Mouse (Mus musculus) ES-E14 (cell line): ENCODE results near the gene Mrpl23.

Experiments used
- CHD2 ChIP-seq: IDR thresholded peaks from 2 replicates; pipeline ENCODE4 v1.6.1; 2014; ENCODE audit warnings: mild to moderate bottlenecking, low read depth, low read length, inconsistent platforms
- HCFC1 ChIP-seq: IDR thresholded peaks from 2 replicates; pipeline ENCODE4 v1.6.1; 2012; ENCODE audit warnings: low read length, inconsistent platforms, borderline replicate concordance; ENCODE audit not compliant: insufficient read depth
- ZC3H11A ChIP-seq: IDR thresholded peaks from 2 replicates; pipeline ENCODE4 v1.6.1; 2012; ENCODE audit warnings: low read depth, mild to moderate bottlenecking, inconsistent platforms, low read length, borderline replicate concordance
- ZNF384 ChIP-seq: IDR thresholded peaks from 2 replicates; pipeline ENCODE4 v1.6.1; 2012; ENCODE audit warnings: low read depth, low read length, inconsistent platforms

DNA sequence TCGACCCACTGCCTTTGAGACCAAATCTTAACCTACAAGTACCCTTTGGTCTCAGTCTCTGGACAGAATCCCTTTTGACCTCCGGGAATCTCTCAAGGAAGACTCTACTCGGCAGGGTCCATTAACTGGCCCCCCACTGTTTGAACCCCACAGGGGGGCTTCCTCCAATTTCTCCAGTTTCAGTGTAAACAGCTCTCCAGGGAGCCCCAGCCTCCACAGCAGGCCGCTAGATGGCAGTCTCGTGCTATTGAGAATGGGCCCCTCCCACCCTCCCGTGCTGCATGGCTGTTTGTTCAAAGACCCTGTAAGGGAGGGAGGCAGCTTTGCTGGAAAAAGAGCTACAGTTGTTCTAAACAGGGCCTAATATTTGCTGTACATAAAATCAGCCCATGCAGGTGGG lies 5.4 kb downstream of the Mrpl23 start:
- TF ChIP-seq HCFC1 (no peak), CHD2 (no peak), ZNF384 (no peak), ZC3H11A (no peak)
